Comparison of ENCODE assay signal across 9 mouse cellular contexts in genomic region chr1:132116606-132117005, GRCm38 (mm10). TPM values are rescaled to one million over a fixed set of nuclear protein-coding genes. Genes with fewer than 3 reads are reported as not detected.
DNase-seq lines count a peak whose midpoint lies in the region; ATAC-seq lines count a peak whose summit lies in the region.
"Had no signal": no experiment of that assay in that cellular context is flagged by ENCODE, and none has a peak within 500 bp of the region (broad histone marks: within the 10 kb centered on the region; RNA-seq: fewer than 3 reads in every experiment).

No protein-coding gene starts in this region.

- no peak for ATAC-seq in kidney, embryonic 14.5 days (ENCODE audit: low FRiP score, low TSS enrichment)

- H3K4me3 ChIP-seq in kidney, embryonic 14.5 days (ENCODE audit: low read length) = no peak overlapping the region
- 0 out of 2 replicates have a peak overlapping the region, but pooled peaks have one; percentile 15 for H3K4me3 ChIP-seq in heart, embryonic 10.5 days
- H3K4me3 ChIP-seq: liver, embryonic 15.5 days had no signal

- intact Hi-C loops in left cerebral cortex, postnatal 36 days (cut with DNase I) = loop anchor here (1.0 to 5.0 kb wide), 3 partner anchors 69 to 134 kb away; no protein-coding TSS in a partner anchor

- no peak overlapping the region for H3K9ac ChIP-seq in kidney, embryonic 14.5 days (ENCODE audit: low read depth, low read length)
- H3K9ac ChIP-seq: liver, embryonic 15.5 days had no signal

- no peaks in the 10 kb centered on the region for H3K36me3 ChIP-seq in kidney, embryonic 14.5 days (ENCODE audit: control insufficient read depth, insufficient read depth, low read length)
- no peaks in the 10 kb centered on the region for H3K36me3 ChIP-seq in heart, embryonic 10.5 days
- H3K36me3 ChIP-seq: liver, embryonic 15.5 days had no signal

- H3K27ac ChIP-seq in kidney, embryonic 14.5 days (ENCODE audit: low read depth, low read length) = no peak overlapping the region
- H3K27ac ChIP-seq in heart, embryonic 10.5 days = no peak overlapping the region
- H3K27ac ChIP-seq: liver, embryonic 15.5 days had no signal

- no peaks in the 10 kb centered on the region for H3K9me3 ChIP-seq in kidney, embryonic 14.5 days (ENCODE audit: control insufficient read depth, low read length)
- no peaks in the 10 kb centered on the region for H3K9me3 ChIP-seq in heart, embryonic 10.5 days
- H3K9me3 ChIP-seq: liver, embryonic 15.5 days had no signal

- WGBS in kidney, embryonic 14.5 days = 41% methylated on average over 18 of the region's 18 CpGs
- WGBS in heart, embryonic 10.5 days = 23% methylated on average over 18 of the region's 18 CpGs

- no peaks in the 10 kb centered on the region for H3K27me3 ChIP-seq in kidney, embryonic 14.5 days (ENCODE audit: control insufficient read depth, insufficient read depth, low read length)
- peaks cover 12% of the 10 kb centered on the region for H3K27me3 ChIP-seq in heart, embryonic 10.5 days (ENCODE audit: insufficient read depth, poor library complexity, severe bottlenecking)
- H3K27me3 ChIP-seq: liver, embryonic 15.5 days had no signal

- H3K4me1 ChIP-seq in kidney, embryonic 14.5 days (ENCODE audit: control insufficient read depth, insufficient read depth, low read length) = no peaks in the 10 kb centered on the region
- peaks cover 11% of the 10 kb centered on the region; the same call in 1 of the 2 replicates for H3K4me1 ChIP-seq in heart, embryonic 10.5 days
- H3K4me1 ChIP-seq: liver, embryonic 15.5 days had no signal

- H3K4me2 ChIP-seq in kidney, embryonic 14.5 days (replicated peaks; ENCODE audit: low read depth, low read length) = no peak overlapping the region
- H3K4me2 ChIP-seq: liver, embryonic 15.5 days had no signal

- DNase-seq in kidney, adult 18-20 months = peak; percentile 73
- peak; percentile 52 for DNase-seq in adrenal gland, adult 2 months
- DNase-seq in embryo, embryonic 10 days (ENCODE audit: low spot score) = peak; percentile 77
- DNase-seq in heart, embryonic 10.5 days (ENCODE audit: low spot score) = no peak
- DNase-seq in left cerebral cortex, postnatal 36 days (ENCODE audit: low spot score in 2 of 2) = peak; percentile 61
- peak; percentile 47 to 77 for DNase-seq in natural killer cell, adult 2 months (ENCODE audit: low spot score in 2 of 2)
- DNase-seq in thymus, adult 18-20 months = peak; percentile 43 to 58

RNA-seq across cellular contexts. Expression of gene Cdk18, which starts 22.9 kb away (rescaled TPM):
- polyA plus RNA-seq in kidney, embryonic 14.5 days (2014; fragmentation: Nextera tagmentation; extraction: Ambion mirVana) = 6.3 and 6.5 TPM in 2 replicates
- 10 to 100 TPM; 14.9 to 22.5 TPM for total RNA-seq in adrenal gland, adult 2 months (2021)
- polyA plus RNA-seq in adrenal gland, adult 2 months (2012; rRNA removed) = 36.3 and 42.5 TPM in 2 replicates
- 6.8 and 6.9 TPM in 2 replicates for polyA plus RNA-seq in heart, embryonic 10.5 days (2016; fragmentation: Nextera tagmentation; extraction: Ambion mirVana)
- 10 to 100 TPM; 29.6 to 31.5 TPM for total RNA-seq in left cerebral cortex, postnatal 36 days (2021)

RNA-seq across cellular contexts. Expression of gene Mfsd4a, which starts 48.7 kb away (rescaled TPM):
- 5.4 and 19.7 TPM in 2 replicates for polyA plus RNA-seq in kidney, embryonic 14.5 days (2014; fragmentation: Nextera tagmentation; extraction: Ambion mirVana)
- total RNA-seq in adrenal gland, adult 2 months (2021) = 10 to 100 TPM; 18.7 to 32.0 TPM
- 98.7 and 106 TPM in 2 replicates for polyA plus RNA-seq in adrenal gland, adult 2 months (2012; rRNA removed)
- 7.3 and 12.0 TPM in 2 replicates for polyA plus RNA-seq in heart, embryonic 10.5 days (2016; fragmentation: Nextera tagmentation; extraction: Ambion mirVana)
- total RNA-seq in left cerebral cortex, postnatal 36 days (2021) = 100 to 1,000 TPM in 1 of 2 experiments, 10 to 100 TPM in 1; 77.5 to 101 TPM
